Mouse (Mus musculus) cerebellum, adult 2 months (tissue): Measurements from ENCODE around the gene Kcnmb4. TPM values are rescaled to one million over a fixed set of nuclear protein-coding genes. Genes with fewer than 3 reads are reported as not detected.

Source experiments
- DNase-seq, 2 experiments: peaks; one replicate each; pipeline ENCODE4 v3.0.0; 2021
- H3K27ac ChIP-seq: fragments of 200-500 bp; 2 replicates; pipeline ENCODE4 v1.5.1; 2012; ENCODE audit warnings: low read length, control low read depth, inconsistent platforms; ENCODE audit not compliant: insufficient read depth
- H3K27me3 ChIP-seq: fragments of 200-500 bp; 2 replicates; pipeline ENCODE4 v1.6.1; 2012; ENCODE audit warnings: inconsistent platforms, mild to moderate bottlenecking, low read length, moderate library complexity; ENCODE audit not compliant: control insufficient read depth, insufficient read depth
- H3K4me1 ChIP-seq: fragments of 200-500 bp; 2 replicates; pipeline ENCODE4 v1.6.1; 2011; ENCODE audit warnings: low read length; ENCODE audit not compliant: control insufficient read depth, insufficient read depth
- H3K4me3 ChIP-seq: fragments of 200-500 bp; replicated peaks from 2 replicates; pipeline ENCODE3; 2011; ENCODE audit warnings: mild to moderate bottlenecking, low read depth, low read length, control low read depth; ENCODE audit not compliant: insufficient read depth
- CTCF ChIP-seq: fragments of 200-500 bp; IDR thresholded peaks from 2 replicates; pipeline ENCODE4 v1.5.1; 2011; ENCODE audit warnings: low read depth, mild to moderate bottlenecking, control low read depth, low read length, moderate library complexity, borderline replicate concordance; ENCODE audit not compliant: insufficient read depth
- POLR2A ChIP-seq: fragments of 200-500 bp; IDR thresholded peaks from 2 replicates; pipeline ENCODE4 v1.6.1; 2011; ENCODE audit warnings: low read length, control low read depth, borderline replicate concordance; ENCODE audit not compliant: insufficient read depth
- WGBS: fragments of 180-500 bp; shearing (Covaris S2); methylation state at CpG from one replicate; pipeline ENCODE4 v1.1.7; 2018; 5-methylcytosine and 5-hydroxymethylcytosine counted together
- polyA plus RNA-seq: library from polyadenylated mRNA; depleted of rRNA; stranded (reverse); fragments of >200 nt; gene quantifications from 2 replicates; pipeline ENCODE4 v1.2.3, GENCODE M21; 2012; rRNA removed

The Kcnmb4 gene
- polyA plus RNA-seq, 1 experiment, result 88.8 TPM

DNA sequence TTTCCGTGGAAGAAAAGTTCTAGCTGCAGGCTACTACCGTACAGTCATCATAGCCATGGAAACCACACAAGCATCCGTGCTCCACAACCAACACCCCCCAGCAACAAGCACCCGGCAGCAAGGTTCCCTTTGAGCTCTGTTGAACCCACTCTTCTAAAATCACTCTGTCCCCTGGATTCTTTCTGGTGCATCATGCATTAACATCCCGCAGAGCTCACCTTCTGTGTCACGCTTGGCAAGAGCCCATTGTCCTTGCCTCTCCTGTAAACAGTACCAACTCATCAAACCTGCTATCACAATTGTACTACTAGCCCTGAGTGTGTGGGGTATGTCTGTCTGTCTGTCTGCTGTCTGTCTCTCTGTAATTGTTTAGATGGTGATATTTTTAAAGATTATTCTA, 99.6 kb downstream of the Kcnmb4 start:
- DNase-seq, result peak; percentile 76 to 85
- Histone ChIP-seq H3K27me3 (no peaks in the 10 kb centered on the region), H3K4me3 (no peak overlapping the region), H3K4me1 (peaks cover 6% of the 10 kb centered on the region; the same call in 1 of the 2 replicates), H3K27ac (peak overlapping the region; percentile 29; the same call in 1 of the 2 replicates)
- TF ChIP-seq POLR2A (no peak), CTCF (no peak)
- WGBS, result 28% methylated on average over 6 of the region's 6 CpGs

DNA sequence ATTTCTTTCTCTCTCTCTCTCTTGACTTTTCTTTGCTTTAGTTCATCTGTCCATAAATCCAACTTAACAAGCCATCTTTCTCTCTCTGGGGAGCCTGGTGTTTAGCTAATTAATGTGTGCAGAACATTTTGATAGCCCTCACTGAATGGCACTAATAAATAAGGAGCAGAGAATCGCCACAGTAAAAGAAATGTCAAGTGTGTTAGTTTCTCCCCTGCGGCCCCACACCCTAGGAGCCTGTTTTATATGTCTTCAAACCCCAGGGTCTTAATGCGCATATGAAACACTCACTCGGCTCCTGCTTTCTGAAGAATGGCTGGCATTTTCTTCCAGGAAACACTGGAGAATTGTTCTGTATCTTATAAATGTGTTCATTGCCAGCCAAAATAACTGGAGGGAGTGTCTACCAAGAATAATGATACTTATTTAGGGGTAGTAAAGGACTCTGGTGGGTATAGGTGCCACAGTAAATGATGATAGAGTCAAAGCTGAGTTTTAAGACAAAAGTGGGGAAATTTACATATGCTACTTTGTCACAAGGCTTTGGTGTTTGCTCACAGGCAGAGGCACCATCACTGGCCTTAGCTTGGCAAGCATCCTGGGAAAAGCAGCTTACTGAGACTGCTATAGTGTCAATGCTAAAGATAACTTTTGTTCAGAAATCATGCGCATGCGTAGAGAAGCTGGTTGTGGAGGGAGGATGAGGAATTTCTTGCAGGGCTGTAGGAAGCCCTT, 102.5 kb downstream of the Kcnmb4 start:
- TF ChIP-seq POLR2A (no peak), CTCF (no peak)
- DNase-seq, result no peak
- H3K27ac ChIP-seq, result no peak overlapping the region
- H3K27me3 ChIP-seq, result no peaks in the 10 kb centered on the region
- H3K4me1 ChIP-seq, result peaks cover 6% of the 10 kb centered on the region; the same call in 1 of the 2 replicates
- no peak overlapping the region for H3K4me3 ChIP-seq
- 59% methylated on average over 6 of the region's 6 CpGs for WGBS

Other genes starting within 250 kb of the Kcnmb4 start
- 8.3 and 8.4 TPM in 2 replicates for gene Ptprb, start 198.4 kb downstream of the Kcnmb4 start, polyA plus RNA-seq
- 88.1 and 99.3 TPM in 2 replicates for gene Cnot2, start 107.6 kb upstream of the Kcnmb4 start, polyA plus RNA-seq